Mouse (Mus musculus) liver, postnatal 0 days (tissue): ENCODE measurements around the gene Bak1. TPM values are rescaled to one million over a fixed set of nuclear protein-coding genes. Genes with fewer than 3 reads are reported as not detected.

ENCODE experiments used
- ATAC-seq: fragments of 200-750 bp; cut with Nextera tagmentation; 2 replicates; pipeline ENCODE4 v1.8.0; 2017; ENCODE audit warnings: mild to moderate bottlenecking, moderate library complexity
- DNase-seq: peaks from one replicate; pipeline ENCODE4 v3.0.0-alpha.2; 2016
- H3K27ac ChIP-seq: fragments of 300-500 bp; sonication (generic); 2 replicates; pipeline ENCODE4 v1.5.1; 2014; ENCODE audit warnings: antibody characterized with exemption, moderate library complexity, mild to moderate bottlenecking, low read depth
- H3K27me3 ChIP-seq: fragments of 300-500 bp; sonication (generic); 2 replicates; pipeline ENCODE4 v1.6.1; 2014; ENCODE audit warnings: low read length, control low read depth, mixed read lengths; ENCODE audit not compliant: insufficient read depth
- H3K36me3 ChIP-seq: fragments of 300-500 bp; sonication (generic); replicated peaks from 2 replicates; pipeline ENCODE4 v1.6.1; 2014; ENCODE audit warnings: mild to moderate bottlenecking, control low read depth, low read length, moderate library complexity, mixed read lengths; ENCODE audit not compliant: insufficient read depth
- H3K4me1 ChIP-seq: fragments of 300-500 bp; sonication (generic); 2 replicates; pipeline ENCODE4 v1.6.1; 2014; ENCODE audit warnings: antibody characterized with exemption, mild to moderate bottlenecking, control low read depth; ENCODE audit not compliant: insufficient read depth
- H3K4me2 ChIP-seq: fragments of 300-500 bp; sonication (generic); 2 replicates; pipeline ENCODE4 v1.6.1; 2014; ENCODE audit warnings: low read depth, mild to moderate bottlenecking, low read length, moderate library complexity, mixed read lengths
- H3K4me3 ChIP-seq: fragments of 300-500 bp; sonication (generic); 2 replicates; pipeline ENCODE4 v1.5.1; 2014; ENCODE audit warnings: low read depth, low read length
- H3K9ac ChIP-seq: fragments of 300-500 bp; sonication (generic); replicated peaks from 2 replicates; pipeline ENCODE4 v1.6.1; 2014; ENCODE audit warnings: mild to moderate bottlenecking, moderate library complexity
- H3K9me3 ChIP-seq: fragments of 300-500 bp; sonication (generic); 2 replicates; pipeline ENCODE4 v1.6.1; 2016; ENCODE audit warnings: mild to moderate bottlenecking, control low read depth, low read length, mixed read lengths
- CTCF ChIP-seq: sonication (generic); IDR thresholded peaks from 2 replicates; pipeline ENCODE4 v1.5.1; 2016; ENCODE audit warnings: antibody characterized with exemption, low read depth
- EP300 ChIP-seq: IDR thresholded peaks from 2 replicates; pipeline ENCODE4 v1.6.1; 2016; ENCODE audit warnings: antibody characterized with exemption, low read depth, mild to moderate bottlenecking
- WGBS: fragments of 180-500 bp; shearing (Covaris S2); extraction: QIAGEN DNeasy Blood & Tissue Kit; methylation state at CpG from one replicate; pipeline ENCODE4 v1.1.7; 2014; ENCODE audit not compliant: insufficient replicate concordance; 5-methylcytosine and 5-hydroxymethylcytosine counted together
- polyA plus RNA-seq: library from polyadenylated mRNA; unstranded; fragments of >200 nt; fragmentation: Nextera tagmentation; extraction: Ambion mirVana; gene quantifications from 2 replicates; pipeline ENCODE4 v1.2.1, GENCODE M21; 2015

Gene Bak1
- polyA plus RNA-seq, 1 experiment from 2014 or later, result 2.7 TPM

- Histone ChIP-seq H3K27me3 (no peaks in the 10 kb centered on the region), H3K36me3 (no peaks in the 10 kb centered on the region), H3K27ac (0 out of 2 replicates have a peak overlapping the region, but pooled peaks have one; percentile 8), H3K9me3 (no peaks in the 10 kb centered on the region), H3K9ac (no peak overlapping the region), H3K4me3 (no peak overlapping the region), H3K4me2 (no peak overlapping the region), H3K4me1 (peaks cover 2% of the 10 kb centered on the region; the same call in 1 of the 2 replicates)
- TF ChIP-seq EP300 (no peak), CTCF (peak; percentile 62)
- WGBS, result 80% methylated on average over 14 of the region's 14 CpGs
- DNase-seq (no peak), ATAC-seq (no peak)
Observed at GRCm38 (mm10) chr17:27047762-27048444, 19.1 kb upstream of the Bak1 start.

- H3K36me3 ChIP-seq, result no peaks in the 10 kb centered on the region
- ATAC-seq, result no peak
- H3K9me3 ChIP-seq, result no peaks in the 10 kb centered on the region
- no peak overlapping the region for H3K4me3 ChIP-seq
- 88% methylated on average over 6 of the region's 6 CpGs for WGBS
- peaks cover 4% of the 10 kb centered on the region; the same call in 1 of the 2 replicates for H3K4me1 ChIP-seq
- no peak for DNase-seq
- no peak overlapping the region for H3K9ac ChIP-seq
- no peaks in the 10 kb centered on the region for H3K27me3 ChIP-seq
- no peak overlapping the region for H3K27ac ChIP-seq
- TF ChIP-seq CTCF (no peak), EP300 (no peak)
- no peak overlapping the region for H3K4me2 ChIP-seq
Observed at GRCm38 (mm10) chr17:27045164-27045563, 16.4 kb upstream of the Bak1 start.

- H3K27ac ChIP-seq, result peak overlapping the region; percentile 34; the same call in 1 of the 2 replicates
- WGBS, result 41% methylated on average over 6 of the region's 6 CpGs
- ATAC-seq, result 0 out of 2 replicates have a peak, but pooled peaks have one; percentile 28
Observed at GRCm38 (mm10) chr17:27042840-27043239, 14.0 kb upstream of the Bak1 start.

GRCm38 (mm10) chr17:27041787-27042055 lies 12.9 kb upstream of the Bak1 start:
- Histone ChIP-seq H3K9me3 (no peaks in the 10 kb centered on the region), H3K27me3 (no peaks in the 10 kb centered on the region), H3K9ac (no peak overlapping the region), H3K4me2 (no peak overlapping the region), H3K27ac (no peak overlapping the region), H3K4me1 (peaks cover 9% of the 10 kb centered on the region; the same call in 1 of the 2 replicates), H3K4me3 (no peak overlapping the region), H3K36me3 (no peaks in the 10 kb centered on the region)
- DNase-seq (no peak), ATAC-seq (peak; percentile 33; the same call in 1 of the 2 replicates)
- whole genome bisulfite sequencing, result 64% methylated on average over 2 of the region's 2 CpGs
- TF ChIP-seq CTCF (no peak), EP300 (no peak)

More at GRCm38 (mm10) chr17:27042840-27043239, 14.0 kb upstream of the Bak1 start:
- Histone ChIP-seq H3K36me3 (no peaks in the 10 kb centered on the region), H3K9me3 (no peaks in the 10 kb centered on the region), H3K4me3 (no peak overlapping the region), H3K27me3 (no peaks in the 10 kb centered on the region), H3K4me1 (peaks cover 9% of the 10 kb centered on the region; the same call in 1 of the 2 replicates), H3K4me2 (no peak overlapping the region), H3K9ac (0 out of 2 replicates have a peak overlapping the region, but pooled peaks have one; percentile 11)
- TF ChIP-seq CTCF (no peak), EP300 (no peak)
- DNase-seq, result no peak

GRCm38 (mm10) chr17:27041046-27041786 lies 12.4 kb upstream of the Bak1 start:
- TF ChIP-seq CTCF (no peak), EP300 (no peak)
- 67% methylated on average over 10 of the region's 13 CpGs for WGBS
- peaks cover 9% of the 10 kb centered on the region; the same call in 1 of the 2 replicates for H3K4me1 ChIP-seq
- no peaks in the 10 kb centered on the region for H3K9me3 ChIP-seq
- H3K4me3 ChIP-seq, result no peak overlapping the region
- ATAC-seq (no peak), DNase-seq (no peak)
- no peak overlapping the region for H3K9ac ChIP-seq
- no peaks in the 10 kb centered on the region for H3K36me3 ChIP-seq
- no peak overlapping the region for H3K4me2 ChIP-seq
- no peaks in the 10 kb centered on the region for H3K27me3 ChIP-seq
- H3K27ac ChIP-seq, result peak overlapping the region; percentile 48
